Mouse (Mus musculus): ENCODE results near the gene Pelo. TPM values are rescaled to one million over a fixed set of nuclear protein-coding genes. Genes with fewer than 3 reads are reported as not detected.

The Pelo gene
- polyA plus RNA-seq, 1 experiment from 2014 or later: 5.3 TPM

DNA sequence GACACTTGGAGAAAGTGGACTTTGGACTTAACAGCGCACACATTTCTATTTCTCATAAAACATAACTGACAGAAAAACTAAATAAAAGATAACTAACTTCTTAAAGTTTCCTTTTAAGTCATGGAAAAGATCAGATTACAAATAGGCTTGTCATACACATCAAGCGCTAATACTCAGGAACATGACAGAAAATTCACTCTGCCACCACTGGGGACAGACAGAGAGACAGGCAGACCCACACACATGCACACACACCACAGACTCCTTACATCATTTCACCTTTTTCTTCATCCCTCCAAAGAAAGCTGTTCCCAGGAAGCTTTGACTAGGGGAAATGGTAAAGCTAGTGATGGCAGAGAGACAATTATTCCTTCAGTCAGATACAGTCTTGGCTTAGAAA, 5.4 kb upstream of the Pelo start:
- no peak overlapping the region for H3K27ac ChIP-seq
- H3K36me3 ChIP-seq: no peaks in the 10 kb centered on the region
- no peaks in the 10 kb centered on the region for H3K9me3 ChIP-seq
- H3K9ac ChIP-seq: no peak overlapping the region
- H3K27me3 ChIP-seq: no peaks in the 10 kb centered on the region
- peaks cover 8% of the 10 kb centered on the region; the same call in 1 of the 2 replicates for H3K4me1 ChIP-seq
- ATAC-seq (ENCODE audit: insufficient number of reproducible peaks, low FRiP score, low TSS enrichment, low read depth): no peak
- no peak overlapping the region for H3K4me2 ChIP-seq
- H3K4me3 ChIP-seq: no peak overlapping the region
- WGBS: 77% methylated on average over 2 of the region's 2 CpGs

DNA sequence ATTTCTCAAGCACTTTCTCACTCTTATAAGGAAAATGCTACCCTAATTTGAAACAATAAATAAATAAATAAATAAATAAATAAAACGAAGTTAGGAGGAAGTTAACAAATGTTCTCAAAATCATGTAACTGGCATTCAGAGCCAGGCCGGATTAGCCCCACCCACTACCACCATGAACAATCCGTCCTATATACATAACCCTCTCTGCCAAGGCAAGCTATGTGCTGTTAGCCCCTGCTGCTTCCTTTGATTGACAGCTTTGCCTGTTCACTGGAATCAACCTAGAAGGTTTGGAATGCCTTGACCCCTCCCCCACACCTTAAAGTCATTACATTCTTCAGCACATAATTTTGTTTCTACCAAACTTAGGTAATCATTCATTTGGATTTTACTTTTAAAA, 1.5 kb upstream of the Pelo start:
- ATAC-seq (ENCODE audit: insufficient number of reproducible peaks, low FRiP score, low TSS enrichment, low read depth): no peak
- H3K36me3 ChIP-seq: peaks cover 15% of the 10 kb centered on the region
- H3K9ac ChIP-seq: no peak overlapping the region
- no peaks in the 10 kb centered on the region for H3K9me3 ChIP-seq
- 63% methylated on average over 3 of the region's 3 CpGs for WGBS
- peaks cover 22% of the 10 kb centered on the region for H3K4me1 ChIP-seq
- H3K4me3 ChIP-seq: no peak overlapping the region
- H3K27me3 ChIP-seq: no peaks in the 10 kb centered on the region
- H3K27ac ChIP-seq: no peak overlapping the region
- H3K4me2 ChIP-seq: no peak overlapping the region

DNA sequence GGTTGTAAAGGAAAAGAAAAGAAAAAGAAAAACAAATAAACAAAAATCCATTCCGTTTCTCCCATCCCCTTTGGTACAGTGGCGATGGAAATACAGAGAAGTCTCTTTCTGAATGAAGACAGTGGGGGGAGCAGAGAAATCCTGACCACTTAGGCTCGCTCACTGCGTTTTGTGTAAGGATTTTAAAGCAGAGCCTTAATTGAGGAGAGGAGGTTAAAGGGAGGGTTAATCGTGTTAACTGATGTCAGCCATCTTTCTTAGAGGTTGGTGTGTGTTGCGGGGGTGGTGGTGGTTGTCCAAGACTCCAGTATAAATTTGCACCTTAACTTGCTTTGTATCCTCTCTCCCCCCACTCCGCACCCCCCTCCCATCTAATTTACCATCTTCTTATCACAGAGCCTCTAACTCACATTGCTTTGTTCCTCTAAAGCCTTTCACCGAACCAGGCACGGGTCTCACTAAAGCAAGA, 1.0 kb upstream of the Pelo start:
- Histone ChIP-seq H3K4me3 (peak overlapping the region; percentile 66), H3K27ac (peak overlapping the region; percentile 95), H3K36me3 (peaks cover 17% of the 10 kb centered on the region), H3K9ac (peak overlapping the region; percentile 39; the same call in 1 of the 2 replicates), H3K4me2 (peak overlapping the region; percentile 92), H3K9me3 (no peaks in the 10 kb centered on the region), H3K27me3 (no peaks in the 10 kb centered on the region), H3K4me1 (peaks cover 22% of the 10 kb centered on the region)
- WGBS: 52% methylated on average over 9 of the region's 9 CpGs
- ATAC-seq (ENCODE audit: insufficient number of reproducible peaks, low FRiP score, low TSS enrichment, low read depth): no peak

DNA sequence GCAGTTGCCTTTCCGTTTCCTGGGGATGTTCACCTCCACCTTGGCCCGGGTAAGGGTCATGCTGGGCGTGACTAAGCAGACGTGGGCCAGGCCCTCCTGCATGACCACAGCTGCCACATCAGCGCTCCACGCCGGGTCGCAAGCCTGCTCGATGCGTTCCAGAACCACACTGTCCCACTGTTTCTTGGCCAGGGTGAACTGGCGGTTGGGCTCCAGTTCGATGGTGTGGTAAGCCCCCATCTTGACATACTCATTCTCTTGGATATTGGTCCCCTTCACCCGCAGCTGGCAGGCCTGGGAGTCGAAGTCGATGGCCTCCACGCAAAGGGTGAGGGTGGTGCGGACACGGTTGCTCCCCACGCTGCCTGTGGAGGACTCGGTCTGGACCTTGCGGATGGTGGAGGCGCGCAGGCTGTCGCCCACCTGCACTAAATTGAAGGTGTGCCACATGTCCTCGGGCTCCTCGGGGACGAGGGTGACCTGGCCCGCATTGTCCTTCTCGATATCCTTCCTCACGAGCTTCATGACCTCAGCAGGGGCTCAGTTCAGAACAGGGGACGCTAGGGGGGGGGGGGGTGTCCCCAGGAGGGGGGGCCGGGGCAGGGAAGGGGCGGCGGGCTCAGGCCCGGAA, 476 bp downstream of the Pelo start:
- WGBS: 5% methylated on average over 31 of the region's 35 CpGs
- H3K27ac ChIP-seq: peak overlapping the region; percentile 95
- H3K27me3 ChIP-seq: no peaks in the 10 kb centered on the region
- ATAC-seq (ENCODE audit: insufficient number of reproducible peaks, low FRiP score, low TSS enrichment, low read depth): peak; percentile 42
- H3K9ac ChIP-seq: peak overlapping the region; percentile 64
- peaks cover 22% of the 10 kb centered on the region for H3K4me1 ChIP-seq
- no peaks in the 10 kb centered on the region for H3K9me3 ChIP-seq
- H3K36me3 ChIP-seq: peaks cover 24% of the 10 kb centered on the region
- H3K4me3 ChIP-seq: peak overlapping the region; percentile 66
- peak overlapping the region; percentile 92 for H3K4me2 ChIP-seq

DNA sequence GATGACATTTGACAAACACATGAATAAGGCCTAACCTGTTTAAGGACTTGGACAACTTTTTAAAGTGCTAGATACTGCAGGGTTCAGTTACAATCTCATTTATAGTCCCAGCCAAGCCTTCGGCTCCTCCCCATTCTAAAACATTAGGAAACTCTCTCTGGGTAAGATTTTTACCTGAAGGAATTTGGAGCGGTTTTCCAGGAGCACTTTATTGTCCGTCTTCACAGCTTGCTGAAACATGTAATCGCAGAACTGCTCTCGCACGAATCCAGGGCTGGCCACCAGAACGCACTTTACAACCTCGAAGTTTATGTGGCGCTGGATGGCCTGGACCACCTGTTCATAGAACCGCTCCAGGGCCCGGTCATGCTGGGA, 979 bp downstream of the Pelo start:
- H3K9me3 ChIP-seq: no peaks in the 10 kb centered on the region
- H3K27ac ChIP-seq: 0 out of 2 replicates have a peak overlapping the region, but pooled peaks have one; percentile 95
- H3K4me2 ChIP-seq: peak overlapping the region; percentile 92
- ATAC-seq (ENCODE audit: insufficient number of reproducible peaks, low FRiP score, low TSS enrichment, low read depth): no peak
- H3K9ac ChIP-seq: peak overlapping the region; percentile 64; the same call in 1 of the 2 replicates
- peak overlapping the region; percentile 66 for H3K4me3 ChIP-seq
- H3K27me3 ChIP-seq: no peaks in the 10 kb centered on the region
- WGBS: 35% methylated on average over 11 of the region's 11 CpGs
- peaks cover 24% of the 10 kb centered on the region for H3K36me3 ChIP-seq
- peaks cover 22% of the 10 kb centered on the region for H3K4me1 ChIP-seq

DNA sequence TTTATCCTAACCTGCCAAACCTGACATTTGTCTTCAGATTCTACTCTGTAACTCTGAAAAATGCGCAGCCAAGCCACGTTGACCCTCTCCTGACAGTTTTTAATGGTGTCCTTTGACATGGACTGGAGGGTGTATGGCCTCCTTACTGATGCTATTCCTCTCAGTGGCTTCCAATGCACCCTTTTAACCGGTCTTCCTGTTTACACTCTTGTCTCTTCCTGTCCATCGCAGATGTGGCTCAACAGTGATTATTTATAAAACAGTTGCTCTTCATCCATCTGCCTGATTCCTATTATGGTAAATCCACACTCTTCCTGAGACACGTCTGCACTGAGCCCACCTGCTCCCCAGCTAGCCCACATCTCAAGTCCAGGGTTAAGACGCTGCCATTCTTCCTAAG, 4.0 kb downstream of the Pelo start:
- Histone ChIP-seq H3K4me2 (no peak overlapping the region), H3K27ac (no peak overlapping the region), H3K4me3 (no peak overlapping the region), H3K4me1 (peaks cover 19% of the 10 kb centered on the region), H3K9me3 (no peaks in the 10 kb centered on the region), H3K36me3 (peaks cover 24% of the 10 kb centered on the region), H3K27me3 (no peaks in the 10 kb centered on the region), H3K9ac (no peak overlapping the region)
- no peak for ATAC-seq (ENCODE audit: insufficient number of reproducible peaks, low FRiP score, low TSS enrichment, low read depth)
- 85% methylated on average over 6 of the region's 6 CpGs for WGBS

DNA sequence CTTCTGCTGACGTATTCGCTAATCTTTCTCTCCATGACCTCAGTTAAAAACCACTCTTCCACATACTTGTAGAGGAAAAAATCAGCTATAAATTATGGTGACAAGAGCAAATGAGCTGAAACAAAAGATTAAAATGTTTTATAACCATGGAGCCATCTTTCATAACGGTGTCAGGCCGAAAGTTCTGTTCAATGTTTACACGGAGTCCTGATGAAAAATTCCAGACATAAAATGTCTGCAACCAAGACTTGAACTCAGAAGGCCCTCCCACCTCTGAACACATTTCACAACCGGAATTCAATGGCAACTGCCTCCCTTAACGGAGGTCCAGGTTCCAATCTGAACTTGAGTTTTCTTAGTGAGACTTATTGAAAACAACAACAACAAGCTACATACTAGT, 7.6 kb downstream of the Pelo start:
- no peaks in the 10 kb centered on the region for H3K27me3 ChIP-seq
- no peaks in the 10 kb centered on the region for H3K9me3 ChIP-seq
- no peak overlapping the region for H3K9ac ChIP-seq
- WGBS: 83% methylated on average over 7 of the region's 7 CpGs
- peaks cover 15% of the 10 kb centered on the region for H3K36me3 ChIP-seq
- no peak overlapping the region for H3K4me3 ChIP-seq
- no peaks in the 10 kb centered on the region for H3K4me1 ChIP-seq
- ATAC-seq (ENCODE audit: insufficient number of reproducible peaks, low FRiP score, low TSS enrichment, low read depth): no peak
- H3K27ac ChIP-seq: no peak overlapping the region
- H3K4me2 ChIP-seq: no peak overlapping the region

DNA sequence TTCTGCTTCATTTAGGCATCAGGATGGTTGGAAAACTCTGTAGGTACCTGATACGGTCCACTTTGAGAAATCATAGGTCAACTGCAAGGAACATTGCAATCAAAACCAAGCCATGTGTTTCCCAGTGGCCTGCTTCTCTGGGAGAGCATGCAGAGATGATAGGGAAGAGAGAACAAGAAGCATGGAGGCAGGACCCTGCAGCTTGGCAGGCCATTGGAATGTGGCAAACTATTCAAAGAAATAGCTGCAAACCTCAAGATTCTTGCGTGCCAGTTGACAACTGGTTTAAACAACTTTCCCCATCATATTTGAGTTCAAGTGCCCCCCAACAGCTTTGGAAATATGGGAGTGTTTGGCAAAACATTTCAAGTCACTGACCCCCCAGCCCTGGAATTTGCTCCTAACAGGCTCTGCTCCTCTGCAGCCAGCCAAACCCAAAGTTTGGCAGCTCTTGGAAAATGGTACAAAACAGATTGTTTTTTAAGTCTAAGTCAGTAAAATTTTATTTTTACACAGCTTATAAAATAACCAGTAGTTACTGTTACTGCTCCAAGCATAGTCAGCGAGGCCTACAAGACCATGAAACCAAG, 9.9 kb downstream of the Pelo start:
- Histone ChIP-seq H3K36me3 (no peaks in the 10 kb centered on the region), H3K27ac (no peak overlapping the region), H3K4me1 (no peaks in the 10 kb centered on the region), H3K4me2 (no peak overlapping the region), H3K4me3 (no peak overlapping the region), H3K27me3 (no peaks in the 10 kb centered on the region), H3K9ac (no peak overlapping the region), H3K9me3 (no peaks in the 10 kb centered on the region)
- WGBS: 72% methylated on average over 3 of the region's 3 CpGs
- no peak for ATAC-seq (ENCODE audit: insufficient number of reproducible peaks, low FRiP score, low TSS enrichment, low read depth)

DNA sequence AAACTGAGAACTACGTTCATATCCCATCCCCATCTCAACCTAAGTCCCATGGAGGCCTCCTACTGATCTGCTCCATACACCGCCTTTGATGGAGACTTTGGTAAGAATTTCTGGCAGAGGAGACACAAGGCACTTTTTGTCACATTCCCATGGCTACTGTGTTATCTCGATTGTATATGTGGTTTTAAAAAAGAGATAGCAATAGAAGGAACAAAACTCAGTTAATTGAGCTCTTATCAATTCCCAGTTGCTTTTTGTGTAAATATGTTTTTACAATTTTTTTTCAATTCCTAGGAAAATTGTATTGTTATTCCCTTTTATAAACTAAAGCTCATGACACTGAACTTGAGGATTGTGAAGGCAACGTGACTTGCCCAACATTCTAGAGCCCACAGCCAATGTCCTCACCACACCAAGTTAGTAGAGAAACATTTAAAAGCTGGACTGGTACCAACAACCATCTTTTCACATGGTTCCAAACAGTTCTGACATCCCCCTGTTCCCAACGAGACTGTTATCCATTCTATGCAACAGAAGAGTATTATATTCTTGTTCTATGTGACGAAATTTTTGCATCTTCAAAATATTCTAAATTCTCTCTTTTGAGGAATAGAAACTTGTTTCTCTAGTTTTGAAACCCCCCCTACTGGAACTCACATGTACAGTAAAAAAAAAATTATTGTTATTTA, 10.8 kb downstream of the Pelo start:
- ATAC-seq (ENCODE audit: insufficient number of reproducible peaks, low FRiP score, low TSS enrichment, low read depth): no peak
- WGBS: 81% methylated on average over 6 of the region's 6 CpGs
- Histone ChIP-seq H3K9me3 (no peaks in the 10 kb centered on the region), H3K36me3 (no peaks in the 10 kb centered on the region), H3K9ac (no peak overlapping the region), H3K4me1 (no peaks in the 10 kb centered on the region), H3K27ac (no peak overlapping the region), H3K27me3 (no peaks in the 10 kb centered on the region), H3K4me2 (no peak overlapping the region), H3K4me3 (no peak overlapping the region)

DNA sequence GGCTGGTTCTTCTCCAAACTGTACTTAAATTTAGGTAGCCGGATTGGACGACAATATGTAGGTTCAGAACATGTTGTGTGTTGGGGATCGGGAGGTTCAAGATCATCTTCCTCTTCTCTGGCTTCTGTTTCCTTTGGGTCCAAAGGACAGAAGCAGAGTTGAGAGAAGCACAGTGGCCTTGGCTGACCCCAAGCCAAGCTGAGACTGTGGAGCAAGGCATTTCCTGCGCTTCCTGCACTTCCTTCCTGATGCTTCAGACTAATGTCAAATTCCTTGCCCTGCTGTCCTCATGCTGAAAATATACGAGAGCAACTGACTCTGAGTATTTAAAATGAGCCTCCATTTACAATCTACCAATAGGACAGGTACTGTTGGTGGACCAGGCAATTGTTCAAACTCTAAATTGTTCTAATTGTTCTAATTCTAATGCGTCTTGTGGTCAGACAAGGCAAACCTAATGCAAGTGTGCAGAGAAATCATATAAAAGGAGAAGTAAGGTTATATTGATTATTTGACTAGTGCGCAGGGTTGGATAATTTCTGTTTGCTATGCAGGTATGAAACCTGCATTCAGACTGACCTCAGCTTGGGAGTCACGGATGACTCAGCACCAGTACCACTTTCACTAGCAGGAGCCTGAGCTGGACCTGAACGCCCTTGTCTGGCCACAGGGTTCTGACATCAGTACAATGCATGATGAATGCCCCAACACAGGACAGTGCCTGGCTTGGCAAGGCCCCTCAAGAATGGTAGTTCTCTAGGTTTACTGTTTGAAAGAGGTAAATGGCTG, 12.4 kb downstream of the Pelo start:
- Histone ChIP-seq H3K36me3 (no peaks in the 10 kb centered on the region), H3K4me3 (no peak overlapping the region), H3K9me3 (no peaks in the 10 kb centered on the region), H3K27me3 (no peaks in the 10 kb centered on the region), H3K4me2 (no peak overlapping the region), H3K9ac (no peak overlapping the region), H3K4me1 (no peaks in the 10 kb centered on the region), H3K27ac (no peak overlapping the region)
- WGBS: 82% methylated on average over 9 of the region's 9 CpGs
- ATAC-seq (ENCODE audit: insufficient number of reproducible peaks, low FRiP score, low TSS enrichment, low read depth): no peak

DNA sequence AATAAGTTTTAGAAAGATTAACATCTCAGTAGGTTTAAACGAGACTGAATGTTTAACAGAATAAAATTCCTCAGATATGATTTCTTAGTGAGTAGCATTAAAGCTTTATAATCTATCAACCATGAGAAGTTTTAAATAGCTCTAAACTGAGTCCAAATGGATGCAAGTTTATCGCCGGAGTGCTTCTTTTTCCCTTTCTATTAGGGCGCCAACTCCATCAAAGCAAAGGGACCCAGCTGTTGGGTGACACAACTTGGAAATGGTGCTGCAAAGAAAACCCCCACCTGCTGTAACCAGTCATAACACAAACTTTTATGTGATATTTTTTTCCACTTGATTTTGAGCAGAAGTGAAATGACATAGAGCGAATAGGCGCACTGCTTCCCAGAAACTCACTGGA, 17.6 kb downstream of the Pelo start:
- WGBS: 89% methylated on average over 6 of the region's 6 CpGs
- H3K27ac ChIP-seq: no peak overlapping the region
- H3K4me1 ChIP-seq: no peaks in the 10 kb centered on the region
- no peak overlapping the region for H3K4me3 ChIP-seq
- ATAC-seq (ENCODE audit: insufficient number of reproducible peaks, low FRiP score, low TSS enrichment, low read depth): no peak
- H3K9me3 ChIP-seq: no peaks in the 10 kb centered on the region
- no peaks in the 10 kb centered on the region for H3K27me3 ChIP-seq
- no peak overlapping the region for H3K4me2 ChIP-seq
- H3K9ac ChIP-seq: no peak overlapping the region
- H3K36me3 ChIP-seq: no peaks in the 10 kb centered on the region

DNA sequence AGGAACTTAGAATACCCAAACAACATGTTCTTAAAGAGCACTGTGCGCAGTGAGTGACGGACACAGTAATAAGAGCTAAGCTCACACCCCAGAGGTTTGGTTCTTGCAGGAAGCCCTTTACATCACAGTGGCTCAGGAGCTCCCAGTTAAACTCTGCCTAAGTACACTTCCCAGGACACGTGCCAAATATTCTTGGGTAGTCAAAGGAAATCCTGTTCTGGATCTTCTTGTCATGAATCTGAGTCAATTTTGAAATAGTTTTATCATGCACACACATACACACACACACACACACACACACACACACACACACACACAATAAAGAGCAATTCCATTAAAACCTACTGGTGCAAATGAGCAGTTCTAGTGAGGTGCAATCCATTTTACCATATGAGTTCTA, 18.6 kb downstream of the Pelo start:
- no peaks in the 10 kb centered on the region for H3K4me1 ChIP-seq
- H3K4me2 ChIP-seq: no peak overlapping the region
- H3K9me3 ChIP-seq: no peaks in the 10 kb centered on the region
- no peak overlapping the region for H3K4me3 ChIP-seq
- H3K9ac ChIP-seq: no peak overlapping the region
- H3K36me3 ChIP-seq: no peaks in the 10 kb centered on the region
- ATAC-seq (ENCODE audit: insufficient number of reproducible peaks, low FRiP score, low TSS enrichment, low read depth): no peak
- WGBS: 74% methylated on average over 3 of the region's 3 CpGs
- H3K27me3 ChIP-seq: no peaks in the 10 kb centered on the region
- H3K27ac ChIP-seq: no peak overlapping the region

All from limb, embryonic 15.5 days (tissue).